Mouse (Mus musculus) liver, embryonic 16.5 days (tissue): Measurements from ENCODE around the gene Nfkb1. TPM values are rescaled to one million over a fixed set of nuclear protein-coding genes. Genes with fewer than 3 reads are reported as not detected.

Experiments used
- ATAC-seq: fragments of 200-750 bp; cut with Nextera tagmentation; 2 replicates; pipeline ENCODE4 v1.8.0; 2017; ENCODE audit warnings: low read depth, mild to moderate bottlenecking, moderate number of reproducible peaks, moderate library complexity
- H3K27ac ChIP-seq: fragments of 300-500 bp; sonication (generic); 2 replicates; pipeline ENCODE4 v1.5.1; 2014; ENCODE audit warnings: mild to moderate bottlenecking, low read length
- H3K27me3 ChIP-seq: fragments of 300-500 bp; sonication (generic); 2 replicates; pipeline ENCODE4 v1.6.1; 2014; ENCODE audit warnings: low read depth, low read length, mixed read lengths; ENCODE audit not compliant: control insufficient read depth, insufficient read depth
- H3K36me3 ChIP-seq: fragments of 300-500 bp; sonication (generic); 2 replicates; pipeline ENCODE4 v1.6.1; 2014; ENCODE audit warnings: mild to moderate bottlenecking; ENCODE audit not compliant: control insufficient read depth, insufficient read depth
- H3K4me1 ChIP-seq: fragments of 300-500 bp; sonication (generic); 2 replicates; pipeline ENCODE4 v1.6.1; 2014; ENCODE audit warnings: low read depth, low read length, mixed read lengths; ENCODE audit not compliant: control insufficient read depth
- H3K4me2 ChIP-seq: fragments of 300-500 bp; sonication (generic); 2 replicates; pipeline ENCODE4 v1.6.1; 2014; ENCODE audit warnings: low read depth, low read length, mixed read lengths
- H3K4me3 ChIP-seq: fragments of 300-500 bp; sonication (generic); 2 replicates; pipeline ENCODE4 v1.5.1; 2014; ENCODE audit warnings: low read depth, mild to moderate bottlenecking, low read length
- H3K9ac ChIP-seq: fragments of 300-500 bp; sonication (generic); 2 replicates; pipeline ENCODE4 v1.6.1; 2014; ENCODE audit warnings: low read depth, low read length
- H3K9me3 ChIP-seq: fragments of 300-500 bp; sonication (generic); replicated peaks from 2 replicates; pipeline ENCODE4 v1.6.1; 2016; ENCODE audit warnings: low read length; ENCODE audit not compliant: control insufficient read depth
- WGBS: fragments of 180-500 bp; shearing (Covaris S2); extraction: QIAGEN DNeasy Blood & Tissue Kit; methylation state at CpG from one replicate; pipeline ENCODE4 v1.1.7; 2014; ENCODE audit not compliant: insufficient replicate concordance; 5-methylcytosine and 5-hydroxymethylcytosine counted together
- polyA plus RNA-seq: library from polyadenylated mRNA; unstranded; fragments of >200 nt; fragmentation: Nextera tagmentation; extraction: Ambion mirVana; gene quantifications from 2 replicates; pipeline ENCODE4 v1.2.1, GENCODE M21; 2015

Nfkb1 gene
- polyA plus RNA-seq, 1 experiment from 2014 or later, result 10.7 TPM

DNA sequence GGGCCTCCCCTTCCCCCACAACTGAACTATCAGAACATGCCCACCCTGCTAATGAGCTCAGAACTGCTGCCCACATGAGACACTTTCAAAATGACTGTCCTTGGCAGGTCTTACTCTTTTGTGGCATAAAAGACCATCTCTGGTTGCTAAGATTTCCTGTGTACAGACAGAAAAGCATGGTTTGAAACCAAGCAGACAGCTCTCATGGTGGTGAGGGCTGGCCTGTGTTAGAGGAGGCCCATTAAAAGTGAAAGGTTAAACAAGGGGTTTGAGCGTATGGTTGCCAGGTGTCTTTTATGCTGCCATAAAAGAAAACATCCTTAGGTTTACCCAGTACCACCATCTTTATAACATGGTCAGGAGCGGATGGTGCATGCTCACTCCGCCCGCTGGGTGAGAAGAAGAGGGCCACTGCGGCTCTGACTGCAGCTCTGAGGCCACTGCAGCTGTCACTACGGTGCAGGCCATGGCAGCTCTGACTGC lies 25.5 kb downstream of the Nfkb1 start:
- no peaks in the 10 kb centered on the region for H3K9me3 ChIP-seq
- H3K27me3 ChIP-seq, result no peaks in the 10 kb centered on the region
- ATAC-seq, result no peak
- H3K9ac ChIP-seq, result no peak overlapping the region
- H3K4me2 ChIP-seq, result no peak overlapping the region
- no peak overlapping the region for H3K4me3 ChIP-seq
- H3K36me3 ChIP-seq, result no peaks in the 10 kb centered on the region
- H3K27ac ChIP-seq, result no peak overlapping the region
- no peaks in the 10 kb centered on the region; the same call in 1 of the 2 replicates for H3K4me1 ChIP-seq
- WGBS, result 77% methylated on average over 6 of the region's 6 CpGs

- Histone ChIP-seq H3K4me2 (no peak overlapping the region), H3K4me3 (no peak overlapping the region), H3K4me1 (peaks cover 2% of the 10 kb centered on the region), H3K9ac (no peak overlapping the region), H3K9me3 (no peaks in the 10 kb centered on the region), H3K27ac (no peak overlapping the region), H3K36me3 (no peaks in the 10 kb centered on the region), H3K27me3 (no peaks in the 10 kb centered on the region)
- no peak for ATAC-seq
- WGBS, result 65% methylated on average over 15 of the region's 15 CpGs
Measured at GRCm38 (mm10) chr3:135662139-135662864, 29.0 kb downstream of the Nfkb1 start.

GRCm38 (mm10) chr3:135661707-135662106 lies 29.6 kb downstream of the Nfkb1 start:
- no peak overlapping the region for H3K4me2 ChIP-seq
- peaks cover 2% of the 10 kb centered on the region for H3K4me1 ChIP-seq
- no peak overlapping the region for H3K27ac ChIP-seq
- no peaks in the 10 kb centered on the region for H3K9me3 ChIP-seq
- WGBS, result 63% methylated on average over 9 of the region's 9 CpGs
- no peak for ATAC-seq
- H3K27me3 ChIP-seq, result no peaks in the 10 kb centered on the region
- no peak overlapping the region for H3K9ac ChIP-seq
- no peaks in the 10 kb centered on the region for H3K36me3 ChIP-seq
- H3K4me3 ChIP-seq, result no peak overlapping the region

DNA sequence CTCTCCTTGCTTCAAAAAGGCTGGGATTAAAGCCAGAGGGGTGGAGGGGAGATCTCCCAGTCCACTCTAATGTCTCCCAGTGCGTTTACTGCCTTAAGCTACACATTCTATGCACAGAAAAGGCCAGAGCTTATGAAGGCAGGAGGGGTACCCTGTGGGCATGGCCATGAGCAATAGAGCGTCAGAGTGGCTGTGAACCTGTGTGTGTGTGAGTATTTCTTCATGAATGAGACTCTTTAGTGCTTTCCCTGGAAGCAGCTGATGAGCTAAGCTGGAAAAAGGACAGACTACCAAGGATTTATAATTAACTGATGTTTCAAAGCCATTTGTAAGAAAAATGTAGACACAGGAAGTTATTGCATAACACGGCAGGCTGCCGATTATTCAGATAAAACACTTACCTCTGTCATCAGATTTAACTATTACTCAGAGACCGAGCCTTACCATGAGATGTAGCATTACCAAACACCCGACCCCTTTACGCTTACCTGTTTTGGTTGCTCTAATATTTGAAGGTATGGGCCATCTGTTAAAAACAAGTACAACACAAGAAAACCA lies 32.7 kb downstream of the Nfkb1 start:
- Histone ChIP-seq H3K4me2 (no peak overlapping the region), H3K27ac (no peak overlapping the region), H3K4me1 (peaks cover 2% of the 10 kb centered on the region), H3K27me3 (no peaks in the 10 kb centered on the region), H3K36me3 (no peaks in the 10 kb centered on the region), H3K9me3 (no peaks in the 10 kb centered on the region), H3K4me3 (no peak overlapping the region), H3K9ac (no peak overlapping the region)
- no peak for ATAC-seq
- 52% methylated on average over 7 of the region's 7 CpGs for WGBS

- Histone ChIP-seq H3K4me2 (no peak overlapping the region), H3K27ac (no peak overlapping the region), H3K36me3 (no peaks in the 10 kb centered on the region), H3K9ac (no peak overlapping the region), H3K4me3 (no peak overlapping the region), H3K27me3 (no peaks in the 10 kb centered on the region), H3K9me3 (no peaks in the 10 kb centered on the region), H3K4me1 (peaks cover 2% of the 10 kb centered on the region)
- ATAC-seq, result no peak
- WGBS, result 74% methylated on average over 4 of the region's 4 CpGs
Measured at GRCm38 (mm10) chr3:135656156-135656555, 35.2 kb downstream of the Nfkb1 start.

- H3K27ac ChIP-seq, result no peak overlapping the region
- no peak overlapping the region for H3K9ac ChIP-seq
- no peaks in the 10 kb centered on the region; the same call in none of the 2 replicates for H3K36me3 ChIP-seq
- no peaks in the 10 kb centered on the region for H3K27me3 ChIP-seq
- H3K9me3 ChIP-seq, result no peaks in the 10 kb centered on the region
- H3K4me1 ChIP-seq, result no peaks in the 10 kb centered on the region
- no peak overlapping the region for H3K4me3 ChIP-seq
- WGBS, result 75% methylated on average over 15 of the region's 15 CpGs
- H3K4me2 ChIP-seq, result no peak overlapping the region
- ATAC-seq, result no peak
Measured at GRCm38 (mm10) chr3:135650773-135651555, 40.4 kb downstream of the Nfkb1 start.

DNA sequence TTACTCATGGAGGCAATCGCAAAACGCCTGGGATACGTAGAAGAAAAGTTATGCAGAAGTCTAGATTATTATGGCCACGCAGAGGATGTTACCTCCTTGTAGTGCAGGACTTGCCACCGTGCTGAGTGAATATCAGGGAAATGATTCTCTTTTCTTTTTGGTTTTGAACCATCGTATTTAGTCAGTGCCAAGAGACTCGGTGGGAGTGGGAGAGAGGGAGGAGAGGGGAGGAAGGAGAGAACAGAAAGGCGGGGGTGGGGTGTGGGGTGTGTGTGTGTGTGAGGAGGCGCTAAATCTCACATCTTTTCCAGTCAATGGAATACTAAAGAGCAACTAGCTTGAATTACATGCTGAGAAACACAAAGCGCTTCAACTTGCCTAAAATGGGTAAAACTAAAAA lies 41.5 kb downstream of the Nfkb1 start:
- H3K27ac ChIP-seq, result no peak overlapping the region
- H3K36me3 ChIP-seq, result no peaks in the 10 kb centered on the region; the same call in none of the 2 replicates
- no peaks in the 10 kb centered on the region for H3K4me1 ChIP-seq
- H3K27me3 ChIP-seq, result no peaks in the 10 kb centered on the region
- no peak overlapping the region for H3K4me2 ChIP-seq
- no peak overlapping the region for H3K9ac ChIP-seq
- WGBS, result 74% methylated on average over 10 of the region's 10 CpGs
- no peak for ATAC-seq
- no peaks in the 10 kb centered on the region for H3K9me3 ChIP-seq
- no peak overlapping the region for H3K4me3 ChIP-seq

DNA sequence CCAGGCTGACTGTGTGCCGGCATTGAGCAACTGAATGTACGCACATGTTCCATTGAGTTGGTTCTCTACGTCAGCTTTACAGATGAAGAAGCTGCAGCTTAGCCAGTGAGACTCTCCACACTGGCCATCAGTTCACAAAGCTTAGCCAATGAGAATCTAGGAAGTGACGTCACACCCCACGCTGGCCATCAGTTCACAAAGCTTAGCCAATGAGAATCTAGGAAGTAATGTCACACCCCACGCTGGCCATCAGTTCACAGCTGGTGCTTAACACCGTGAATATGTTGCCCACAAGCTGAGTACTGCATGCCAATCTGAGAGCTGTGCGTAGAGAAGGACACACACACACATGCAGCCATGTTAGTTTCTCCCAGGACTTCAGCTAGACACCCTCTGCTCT lies 42.8 kb downstream of the Nfkb1 start:
- H3K27ac ChIP-seq, result no peak overlapping the region
- no peaks in the 10 kb centered on the region for H3K27me3 ChIP-seq
- 75% methylated on average over 8 of the region's 8 CpGs for WGBS
- no peak overlapping the region for H3K4me3 ChIP-seq
- no peak overlapping the region for H3K4me2 ChIP-seq
- H3K4me1 ChIP-seq, result no peaks in the 10 kb centered on the region
- H3K9me3 ChIP-seq, result no peaks in the 10 kb centered on the region
- no peaks in the 10 kb centered on the region; the same call in none of the 2 replicates for H3K36me3 ChIP-seq
- no peak overlapping the region for H3K9ac ChIP-seq
- ATAC-seq, result no peak

DNA sequence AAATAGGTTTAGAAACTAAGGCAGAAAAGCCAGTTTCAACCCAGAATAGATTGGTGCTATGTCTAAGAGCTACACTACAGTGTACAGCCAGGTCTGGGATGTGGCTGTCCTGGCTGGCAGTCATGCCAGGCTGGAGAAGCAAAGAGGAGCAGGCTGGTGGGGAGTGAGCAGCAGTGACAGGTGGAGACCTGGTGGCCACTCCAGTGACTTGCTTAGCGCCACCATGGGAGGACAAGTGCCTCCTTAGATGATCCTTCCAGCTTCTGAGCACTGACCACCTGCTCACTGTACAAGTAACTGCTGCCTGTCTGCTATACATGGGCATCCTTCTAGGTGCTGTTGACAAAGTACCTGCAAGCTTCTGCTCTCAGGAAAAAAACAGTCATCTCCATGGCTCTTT lies 44.7 kb downstream of the Nfkb1 start:
- no peak overlapping the region for H3K4me3 ChIP-seq
- H3K9me3 ChIP-seq, result no peaks in the 10 kb centered on the region
- no peaks in the 10 kb centered on the region; the same call in none of the 2 replicates for H3K36me3 ChIP-seq
- H3K4me2 ChIP-seq, result no peak overlapping the region
- WGBS, result 80% methylated on average over 1 of the region's 1 CpGs
- H3K9ac ChIP-seq, result no peak overlapping the region
- H3K27me3 ChIP-seq, result no peaks in the 10 kb centered on the region
- no peak overlapping the region for H3K27ac ChIP-seq
- ATAC-seq, result no peak
- peaks cover 4% of the 10 kb centered on the region; the same call in 1 of the 2 replicates for H3K4me1 ChIP-seq
